Mouse (Mus musculus): Measurements from ENCODE around the gene Pomgnt2.

GRCm38 (mm10) chr9:122008876-122009275 is 12.0 kb upstream of the Pomgnt2 start:
- TF ChIP-seq CTCF (conservative IDR thresholded peaks at IDR 0.05; ENCODE audit: insufficient read depth, insufficient read length, low read depth, low read length), result no peak
- no peak for TF ChIP-seq POLR2A (IDR thresholded peaks at IDR 0.05; ENCODE audit: low read depth, low read length)

Data from kidney, adult 2 months (tissue).